Mouse (Mus musculus): ENCODE measurements around the gene Rarg. TPM values are rescaled to one million over a fixed set of nuclear protein-coding genes. Genes with fewer than 3 reads are reported as not detected.

Rarg gene
- polyA plus RNA-seq, 2 experiments, result 1.9 to 2.5 TPM

DNA sequence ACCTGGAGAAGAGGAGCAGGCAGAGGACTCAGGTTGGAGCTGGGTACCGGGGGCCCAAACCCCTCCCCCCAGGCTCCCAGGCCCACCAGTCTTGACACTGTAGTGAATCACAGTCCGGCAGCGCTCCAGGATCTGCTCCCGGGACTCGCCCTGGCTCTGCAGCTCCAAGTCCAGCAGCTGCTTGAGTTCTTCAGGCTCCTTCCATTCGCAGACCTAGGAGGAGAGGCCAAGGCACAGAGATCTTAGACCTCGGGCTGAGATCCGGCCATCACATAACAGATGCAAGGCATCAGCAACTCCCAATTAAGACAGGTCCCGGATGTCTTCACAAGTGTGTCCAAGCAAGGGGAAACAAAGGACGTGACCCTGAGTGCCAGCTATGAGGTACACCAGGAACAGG lies 69.2 kb downstream of the Rarg start:
- Histone ChIP-seq H3K9me3 (ENCODE audit: control insufficient read depth, low read length) (no peaks in the 10 kb centered on the region), H3K9ac (replicated peaks) (no peak overlapping the region), H3K36me3 (replicated peaks; ENCODE audit: control insufficient read depth, insufficient read depth, low read depth) (no peaks in the 10 kb centered on the region), H3K4me3 (ENCODE audit: insufficient read depth in 1 of 2, low read depth in 2 of 2, low read length in 2 of 2) (no peak overlapping the region), H3K27me3 (ENCODE audit: control insufficient read depth, insufficient read depth, low read length) (no peaks in the 10 kb centered on the region), H3K4me1 (replicated peaks; ENCODE audit: control insufficient read depth in 2 of 2, insufficient read depth in 2 of 2, low read length in 1 of 2) (peaks cover 0 to 16% of the 10 kb centered on the region in 2 experiments; a peak in 2 of 4 replicates), H3K27ac (no peak overlapping the region), H3K4me2 (ENCODE audit: low read depth) (peak overlapping the region; percentile 27)
- no peak for DNase-seq (ENCODE audit: low read depth in 3 of 3, low spot score in 3 of 3)
- WGBS (ENCODE audit: insufficient replicate concordance), result 76% methylated on average over 10 of the region's 10 CpGs
- TF ChIP-seq CTCF (IDR thresholded peaks at IDR 0.05; ENCODE audit: low read depth) (no peak), EP300 (IDR thresholded peaks at IDR 0.05; ENCODE audit: low read depth) (no peak)
- ATAC-seq (ENCODE audit: insufficient read depth), result no peak

DNA sequence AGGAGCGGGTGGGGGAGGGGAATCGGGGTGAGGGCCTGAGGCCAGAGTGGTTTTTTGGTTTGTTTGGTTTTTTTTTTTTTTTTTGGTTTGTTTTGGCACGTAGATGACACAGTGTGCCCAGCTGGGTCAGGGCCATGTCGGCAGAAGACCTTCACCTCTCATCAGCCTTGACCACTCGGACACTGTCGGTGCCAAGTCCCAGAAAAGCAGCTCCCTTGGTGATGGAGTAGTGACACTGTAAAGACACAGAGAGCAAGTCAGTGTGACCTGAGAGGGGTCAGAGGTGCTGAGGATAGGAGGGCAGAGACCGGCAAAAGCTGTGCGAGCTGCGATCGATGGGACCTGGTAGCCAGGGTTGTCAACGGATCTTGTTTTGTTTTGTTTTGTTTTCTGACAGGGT lies 71.1 kb downstream of the Rarg start:
- Histone ChIP-seq H3K4me2 (ENCODE audit: low read depth) (no peak overlapping the region), H3K4me1 (replicated peaks; ENCODE audit: control insufficient read depth in 2 of 2, insufficient read depth in 2 of 2, low read length in 1 of 2) (peaks cover 0 to 5% of the 10 kb centered on the region in 2 experiments; a peak in 1 of 4 replicates), H3K9ac (replicated peaks) (no peak overlapping the region), H3K27ac (no peak overlapping the region), H3K36me3 (replicated peaks; ENCODE audit: control insufficient read depth, insufficient read depth, low read depth) (no peaks in the 10 kb centered on the region), H3K27me3 (ENCODE audit: control insufficient read depth, insufficient read depth, low read length) (no peaks in the 10 kb centered on the region), H3K4me3 (ENCODE audit: insufficient read depth in 1 of 2, low read depth in 2 of 2, low read length in 2 of 2) (no peak overlapping the region), H3K9me3 (ENCODE audit: control insufficient read depth, low read length) (no peaks in the 10 kb centered on the region)
- ATAC-seq (ENCODE audit: insufficient read depth), result peak; percentile 45
- no peak for DNase-seq (ENCODE audit: low read depth in 3 of 3, low spot score in 3 of 3)
- 70% methylated on average over 11 of the region's 11 CpGs for WGBS (ENCODE audit: insufficient replicate concordance)
- TF ChIP-seq EP300 (IDR thresholded peaks at IDR 0.05; ENCODE audit: low read depth), result no peak
- TF ChIP-seq CTCF (IDR thresholded peaks at IDR 0.05; ENCODE audit: low read depth), result no peak

Other genes starting within 250 kb of the Rarg start
- 25.8 and 31.5 TPM in 2 replicates for gene Krt18, start 229.3 kb downstream of the Rarg start, polyA plus RNA-seq (2012; rRNA removed)
- 86.9 and 87.6 TPM in 2 replicates for gene Krt18, start 229.3 kb downstream of the Rarg start, polyA plus RNA-seq (2014; fragmentation: Nextera tagmentation; extraction: Ambion mirVana)
- gene Eif4b, start 183.7 kb downstream of the Rarg start, polyA plus RNA-seq (2012; rRNA removed), result 42.8 and 66.4 TPM in 2 replicates
- gene Eif4b, start 183.7 kb downstream of the Rarg start, polyA plus RNA-seq (2014; fragmentation: Nextera tagmentation; extraction: Ambion mirVana), result 47.8 and 57.5 TPM in 2 replicates
- gene Tns2, start 157.1 kb downstream of the Rarg start, polyA plus RNA-seq (2012; rRNA removed), result 4.9 and 5.2 TPM in 2 replicates
- gene Tns2, start 157.1 kb downstream of the Rarg start, polyA plus RNA-seq (2014; fragmentation: Nextera tagmentation; extraction: Ambion mirVana), result 3.7 and 4.3 TPM in 2 replicates
- 11.9 and 12.5 TPM in 2 replicates for gene Spryd3, start 121.3 kb downstream of the Rarg start, polyA plus RNA-seq (2012; rRNA removed)
- 8.8 and 9.1 TPM in 2 replicates for gene Spryd3, start 121.3 kb downstream of the Rarg start, polyA plus RNA-seq (2014; fragmentation: Nextera tagmentation; extraction: Ambion mirVana)
- gene Igfbp6, start 113.2 kb downstream of the Rarg start, polyA plus RNA-seq (2012; rRNA removed), result 0.66 and 0.90 TPM in 2 replicates
- 0.95 and 1.6 TPM in 2 replicates for gene Igfbp6, start 113.2 kb downstream of the Rarg start, polyA plus RNA-seq (2014; fragmentation: Nextera tagmentation; extraction: Ambion mirVana)
- gene Soat2, start 107.0 kb downstream of the Rarg start, polyA plus RNA-seq (2012; rRNA removed), result 34.4 and 36.4 TPM in 2 replicates
- gene Soat2, start 107.0 kb downstream of the Rarg start, polyA plus RNA-seq (2014; fragmentation: Nextera tagmentation; extraction: Ambion mirVana), result 21.9 and 25.5 TPM in 2 replicates
- 10.2 and 14.9 TPM in 2 replicates for gene Zfp740, start 54.3 kb downstream of the Rarg start, polyA plus RNA-seq (2012; rRNA removed)
- gene Zfp740, start 54.3 kb downstream of the Rarg start, polyA plus RNA-seq (2014; fragmentation: Nextera tagmentation; extraction: Ambion mirVana), result 11.7 and 12.0 TPM in 2 replicates
- gene Csad, start 52.8 kb downstream of the Rarg start, polyA plus RNA-seq (2012; rRNA removed), result 14.9 and 17.9 TPM in 2 replicates
- 22.6 and 24.0 TPM in 2 replicates for gene Csad, start 52.8 kb downstream of the Rarg start, polyA plus RNA-seq (2014; fragmentation: Nextera tagmentation; extraction: Ambion mirVana)
- 1.6 and 2.7 TPM in 2 replicates for gene Itgb7, start 25.6 kb downstream of the Rarg start, polyA plus RNA-seq (2012; rRNA removed)
- 5.6 and 5.7 TPM in 2 replicates for gene Itgb7, start 25.6 kb downstream of the Rarg start, polyA plus RNA-seq (2014; fragmentation: Nextera tagmentation; extraction: Ambion mirVana)
- gene Gm9918, start 13.0 kb upstream of the Rarg start, polyA plus RNA-seq (2012; rRNA removed), result 0.04 TPM in 1 of 2 replicates, not detected in the other
- 0.04 TPM in 1 of 2 replicates, not detected in the other for gene Gm9918, start 13.0 kb upstream of the Rarg start, polyA plus RNA-seq (2014; fragmentation: Nextera tagmentation; extraction: Ambion mirVana)
- gene Mfsd5, start 21.9 kb upstream of the Rarg start, polyA plus RNA-seq (2012; rRNA removed), result 13.4 and 15.4 TPM in 2 replicates
- 21.2 and 23.5 TPM in 2 replicates for gene Mfsd5, start 21.9 kb upstream of the Rarg start, polyA plus RNA-seq (2014; fragmentation: Nextera tagmentation; extraction: Ambion mirVana)
- gene Espl1, start 38.7 kb upstream of the Rarg start, polyA plus RNA-seq (2012; rRNA removed), result 17.0 and 17.3 TPM in 2 replicates
- 25.6 and 28.2 TPM in 2 replicates for gene Espl1, start 38.7 kb upstream of the Rarg start, polyA plus RNA-seq (2014; fragmentation: Nextera tagmentation; extraction: Ambion mirVana)
- gene Pfdn5, start 68.6 kb upstream of the Rarg start, polyA plus RNA-seq (2012; rRNA removed), result 42.1 and 82.2 TPM in 2 replicates
- gene Pfdn5, start 68.6 kb upstream of the Rarg start, polyA plus RNA-seq (2014; fragmentation: Nextera tagmentation; extraction: Ambion mirVana), result 149 and 156 TPM in 2 replicates
- 26.7 and 32.5 TPM in 2 replicates for gene Myg1, start 74.2 kb upstream of the Rarg start, polyA plus RNA-seq (2012; rRNA removed)
- gene Myg1, start 74.2 kb upstream of the Rarg start, polyA plus RNA-seq (2014; fragmentation: Nextera tagmentation; extraction: Ambion mirVana), result 43.2 and 45.4 TPM in 2 replicates
- gene Aaas, start 93.3 kb upstream of the Rarg start, polyA plus RNA-seq (2012; rRNA removed), result 31.0 and 33.7 TPM in 2 replicates
- 44.3 and 48.9 TPM in 2 replicates for gene Aaas, start 93.3 kb upstream of the Rarg start, polyA plus RNA-seq (2014; fragmentation: Nextera tagmentation; extraction: Ambion mirVana)
- 0.01 and 0.07 TPM in 2 replicates for gene Sp7, start 109.7 kb upstream of the Rarg start, polyA plus RNA-seq (2012; rRNA removed)
- gene Sp7, start 109.7 kb upstream of the Rarg start, polyA plus RNA-seq (2014; fragmentation: Nextera tagmentation; extraction: Ambion mirVana), result 0.04 TPM in 1 of 2 replicates, not detected in the other
- gene Sp1, start 148.6 kb upstream of the Rarg start, polyA plus RNA-seq (2012; rRNA removed), result 9.2 and 9.5 TPM in 2 replicates
- 5.0 and 5.4 TPM in 2 replicates for gene Sp1, start 148.6 kb upstream of the Rarg start, polyA plus RNA-seq (2014; fragmentation: Nextera tagmentation; extraction: Ambion mirVana)
- gene Amhr2, start 187.8 kb upstream of the Rarg start, polyA plus RNA-seq (2012; rRNA removed), result 0.05 and 0.06 TPM in 2 replicates
- 0.11 and 0.23 TPM in 2 replicates for gene Amhr2, start 187.8 kb upstream of the Rarg start, polyA plus RNA-seq (2014; fragmentation: Nextera tagmentation; extraction: Ambion mirVana)
- gene Prr13, start 201.5 kb upstream of the Rarg start, polyA plus RNA-seq (2012; rRNA removed), result 69.0 and 84.6 TPM in 2 replicates
- gene Prr13, start 201.5 kb upstream of the Rarg start, polyA plus RNA-seq (2014; fragmentation: Nextera tagmentation; extraction: Ambion mirVana), result 111 and 117 TPM in 2 replicates
- gene Pcbp2, start 213.0 kb upstream of the Rarg start, polyA plus RNA-seq (2012; rRNA removed), result 185 and 221 TPM in 2 replicates
- 93.3 and 103 TPM in 2 replicates for gene Pcbp2, start 213.0 kb upstream of the Rarg start, polyA plus RNA-seq (2014; fragmentation: Nextera tagmentation; extraction: Ambion mirVana)
- not detected in 2 replicates for gene Gm10337, start 246.2 kb upstream of the Rarg start, polyA plus RNA-seq (2012; rRNA removed)
- gene Gm10337, start 246.2 kb upstream of the Rarg start, polyA plus RNA-seq (2014; fragmentation: Nextera tagmentation; extraction: Ambion mirVana), result not detected in 2 replicates